Mouse (Mus musculus) liver, embryonic 14.5 days (tissue): ENCODE data around the gene Ror2.

Source experiments
- CTCF ChIP-seq: IDR thresholded peaks from 2 replicates; pipeline ENCODE4 v1.5.1; 2016; ENCODE audit warnings: antibody characterized with exemption, low read depth, control low read depth
- EP300 ChIP-seq: IDR thresholded peaks from 2 replicates; pipeline ENCODE4 v1.6.1; 2016; ENCODE audit warnings: antibody characterized with exemption, low read depth

DNA sequence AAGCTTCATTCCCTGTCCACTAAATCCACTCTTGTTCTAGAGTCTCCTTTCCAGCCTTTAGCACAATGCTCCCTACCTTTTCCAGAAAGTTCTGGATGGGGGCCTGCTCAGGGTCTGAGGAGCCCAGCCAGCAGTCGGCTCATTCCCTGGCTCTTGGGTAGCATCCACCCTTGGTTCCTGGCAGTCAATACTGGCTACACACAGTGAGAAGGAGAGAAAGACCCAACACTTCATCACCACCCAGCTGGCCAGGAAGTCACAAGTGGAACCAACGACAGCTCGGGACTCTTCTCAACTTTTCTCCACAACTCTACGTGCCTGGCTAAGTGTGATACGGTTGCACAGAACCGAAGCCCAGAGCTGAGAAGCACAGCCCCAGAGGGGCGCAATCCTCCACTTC, 86.7 kb downstream of the Ror2 start:
- TF ChIP-seq CTCF (no peak), EP300 (no peak)
